Mouse (Mus musculus) olfactory bulb, adult 2 months (tissue): Measurements from ENCODE around the gene H2-Q7.
"Not testable (repeated sequence)": the region's sequence is repeated elsewhere in the genome, so short reads cannot be mapped to it uniquely, and the experiment has no call there.

Experiments
- CTCF ChIP-seq: fragments of 200-500 bp; IDR thresholded peaks from 2 replicates; pipeline ENCODE4 v1.5.1; 2012; ENCODE audit warnings: low read depth, mild to moderate bottlenecking, low read length, moderate library complexity; ENCODE audit not compliant: insufficient read depth
- POLR2A ChIP-seq: fragments of 200-500 bp; IDR thresholded peaks from 2 replicates; pipeline ENCODE4 v1.6.1; 2012; ENCODE audit warnings: mild to moderate bottlenecking, low read depth, low read length, moderate library complexity; ENCODE audit not compliant: insufficient read depth

DNA sequence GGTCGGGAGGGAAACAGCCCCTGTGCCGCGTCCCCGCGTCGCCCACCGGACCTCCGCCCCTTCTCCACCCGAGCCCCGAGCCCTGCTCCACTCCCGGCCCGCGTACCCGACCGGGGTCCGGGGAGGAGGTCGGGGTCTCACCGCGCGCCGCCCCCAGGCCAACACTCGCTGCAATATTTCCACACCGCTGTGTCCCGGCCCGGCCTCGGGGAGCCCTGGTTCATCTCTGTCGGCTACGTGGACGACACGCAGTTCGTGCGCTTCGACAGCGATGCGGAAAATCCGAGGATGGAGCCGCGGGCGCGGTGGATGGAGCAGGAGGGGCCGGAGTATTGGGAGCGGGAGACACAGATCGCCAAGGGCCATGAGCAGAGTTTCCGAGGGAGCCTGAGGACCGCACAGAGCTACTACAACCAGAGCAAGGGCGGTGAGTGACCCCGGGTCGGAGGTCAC is 366 bp downstream of the H2-Q7 start:
- not testable (repeated sequence) for TF ChIP-seq CTCF, POLR2A
